Mouse (Mus musculus): ENCODE measurements around the gene Drd4.

DNA sequence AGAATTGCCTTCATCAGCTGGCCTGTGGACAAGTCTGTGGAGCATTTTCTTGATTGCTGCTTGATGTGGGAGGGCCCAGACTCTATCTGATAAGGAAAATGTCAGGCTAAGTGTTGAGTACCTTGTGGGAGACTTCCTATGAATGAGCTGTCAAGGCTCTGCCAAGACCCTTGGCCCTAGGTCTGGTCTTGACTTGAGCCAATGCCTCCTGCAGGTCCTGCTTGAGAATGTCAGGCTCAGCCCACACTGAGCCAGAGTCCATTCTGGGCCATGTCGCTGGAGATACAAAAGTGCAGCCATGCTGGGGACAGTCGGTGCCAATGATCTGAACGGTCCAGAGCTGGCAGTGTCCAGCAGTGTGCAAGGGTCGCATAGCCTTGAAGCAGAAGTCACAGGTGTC lies 9.1 kb upstream of the Drd4 start:
- TF ChIP-seq EP300 (IDR thresholded peaks at IDR 0.05; ENCODE audit: low read depth) (no peak), CTCF (IDR thresholded peaks at IDR 0.05; ENCODE audit: low read depth) (no peak)
